Mouse (Mus musculus): Measurements from ENCODE around the gene Ssty2. TPM values are rescaled to one million over a fixed set of nuclear protein-coding genes. Genes with fewer than 3 reads are reported as not detected.
"Not testable (repeated sequence)": the region's sequence is repeated elsewhere in the genome, so short reads cannot be mapped to it uniquely, and the experiment has no call there.

Gene Ssty2
- not detected in 2 replicates for polyA plus RNA-seq (2014; fragmentation: Nextera tagmentation; extraction: Ambion mirVana)

- not testable (repeated sequence) for H3K4me2 ChIP-seq (replicated peaks; ENCODE audit: low read depth, low read length); H3K9me3 ChIP-seq (ENCODE audit: control insufficient read depth, low read length); ATAC-seq (ENCODE audit: low FRiP score, low TSS enrichment); H3K27ac ChIP-seq (ENCODE audit: low read depth, low read length); H3K4me3 ChIP-seq (ENCODE audit: low read length); H3K27me3 ChIP-seq (ENCODE audit: control insufficient read depth, insufficient read depth, low read length); H3K9ac ChIP-seq (ENCODE audit: low read depth, low read length); H3K4me1 ChIP-seq (ENCODE audit: control insufficient read depth, insufficient read depth, low read length); H3K36me3 ChIP-seq (ENCODE audit: control insufficient read depth, insufficient read depth, low read length)
- WGBS: no CpG with 5 or more reads among the region's 4 CpGs
These were observed at the start of gene Ssty2 for GRCm38 (mm10) chrY:67047972-67048371. Gene Ssty2, minus strand, starts transcription at chrY:67048072.

Measured in kidney, embryonic 14.5 days (tissue).